Mouse (Mus musculus) olfactory bulb, adult 2 months (tissue): ENCODE results near the gene Cdh13. TPM values are rescaled to one million over a fixed set of nuclear protein-coding genes. Genes with fewer than 3 reads are reported as not detected.

ENCODE experiments used
- H3K27ac ChIP-seq: fragments of 200-500 bp; 2 replicates; pipeline ENCODE4 v1.5.1; 2012; ENCODE audit warnings: low read depth, low read length; ENCODE audit not compliant: insufficient read depth
- H3K4me1 ChIP-seq: fragments of 200-500 bp; 2 replicates; pipeline ENCODE4 v1.6.1; 2012; ENCODE audit warnings: low read length; ENCODE audit not compliant: control insufficient read depth, insufficient read depth
- H3K4me3 ChIP-seq: fragments of 200-500 bp; 2 replicates; pipeline ENCODE4 v1.5.1; 2012; ENCODE audit warnings: mild to moderate bottlenecking, low read depth, low read length, moderate library complexity; ENCODE audit not compliant: insufficient read depth
- CTCF ChIP-seq: fragments of 200-500 bp; IDR thresholded peaks from 2 replicates; pipeline ENCODE4 v1.5.1; 2012; ENCODE audit warnings: low read depth, mild to moderate bottlenecking, low read length, moderate library complexity; ENCODE audit not compliant: insufficient read depth
- POLR2A ChIP-seq: fragments of 200-500 bp; IDR thresholded peaks from 2 replicates; pipeline ENCODE4 v1.6.1; 2012; ENCODE audit warnings: mild to moderate bottlenecking, low read depth, low read length, moderate library complexity; ENCODE audit not compliant: insufficient read depth
- WGBS: fragments of 180-500 bp; shearing (Covaris S2); methylation state at CpG from one replicate; pipeline ENCODE4 v1.1.7; 2018; 5-methylcytosine and 5-hydroxymethylcytosine counted together
- polyA plus RNA-seq: library from polyadenylated mRNA; stranded (reverse); fragments of >200 nt; gene quantifications from 2 replicates; pipeline ENCODE4 v1.2.4, GENCODE M21; 2012; ENCODE audit warnings: low replicate concordance; ENCODE audit not compliant: missing spikeins, insufficient read depth, insufficient read length

Gene Cdh13
- polyA plus RNA-seq, 1 experiment: not detected

DNA sequence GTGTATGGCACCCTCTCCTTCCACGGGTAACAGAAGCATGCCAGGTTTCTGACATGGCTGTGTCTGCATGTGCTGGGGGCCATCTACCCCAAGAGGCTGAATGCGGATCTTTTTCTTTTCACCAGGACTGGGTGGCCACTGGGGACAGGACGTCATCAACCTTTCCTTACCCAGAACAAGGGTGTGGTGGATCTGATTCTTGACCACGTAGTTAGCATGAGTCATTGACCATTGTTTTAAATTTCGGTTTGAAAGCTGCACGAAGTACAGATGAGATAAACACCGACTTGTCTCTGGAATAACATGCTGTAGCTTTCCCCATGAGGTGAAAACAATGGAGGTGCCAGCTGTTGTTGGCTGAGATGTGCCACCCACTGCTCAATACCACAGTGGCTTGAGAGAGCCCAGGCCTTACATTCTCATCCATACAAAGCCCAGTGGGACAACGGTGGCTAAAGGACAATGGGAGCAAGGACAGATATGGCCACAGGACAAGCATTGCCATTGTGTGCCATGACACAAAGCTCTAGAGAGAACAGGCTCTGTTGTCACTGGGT lies 161.2 kb downstream of the Cdh13 start:
- H3K4me1 ChIP-seq: peaks cover 6% of the 10 kb centered on the region
- WGBS: 43% methylated on average over 8 of the region's 8 CpGs
- TF ChIP-seq POLR2A (no peak), CTCF (no peak)

DNA sequence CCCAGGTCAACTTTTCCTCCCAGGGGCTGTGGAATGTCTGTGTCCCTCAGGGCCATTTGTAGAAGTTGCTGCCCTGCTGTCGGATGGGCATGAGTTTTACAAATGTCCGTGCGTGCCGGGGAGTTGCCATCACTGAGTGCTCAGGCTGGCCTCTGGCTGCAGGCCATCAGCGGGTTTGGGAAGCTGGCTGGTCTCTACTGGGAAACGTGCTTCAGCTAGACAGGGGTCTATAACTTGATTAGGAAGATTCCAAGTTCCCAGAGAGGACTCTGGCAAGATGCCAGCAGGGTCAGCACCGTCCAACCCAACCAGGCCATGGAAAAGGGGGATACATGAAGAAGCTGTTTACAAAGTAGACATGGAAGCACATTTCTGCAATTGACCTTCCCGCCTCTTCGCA lies 163.0 kb downstream of the Cdh13 start:
- peaks cover 6% of the 10 kb centered on the region for H3K4me1 ChIP-seq
- H3K27ac ChIP-seq: no peak overlapping the region
- H3K4me3 ChIP-seq: no peak overlapping the region
- TF ChIP-seq CTCF: no peak
- TF ChIP-seq POLR2A: no peak
- 75% methylated on average over 9 of the region's 9 CpGs for WGBS

More for the DNA sequence above, 161.2 kb downstream of the Cdh13 start:
- no peak overlapping the region for H3K27ac ChIP-seq
- H3K4me3 ChIP-seq: no peak overlapping the region

DNA sequence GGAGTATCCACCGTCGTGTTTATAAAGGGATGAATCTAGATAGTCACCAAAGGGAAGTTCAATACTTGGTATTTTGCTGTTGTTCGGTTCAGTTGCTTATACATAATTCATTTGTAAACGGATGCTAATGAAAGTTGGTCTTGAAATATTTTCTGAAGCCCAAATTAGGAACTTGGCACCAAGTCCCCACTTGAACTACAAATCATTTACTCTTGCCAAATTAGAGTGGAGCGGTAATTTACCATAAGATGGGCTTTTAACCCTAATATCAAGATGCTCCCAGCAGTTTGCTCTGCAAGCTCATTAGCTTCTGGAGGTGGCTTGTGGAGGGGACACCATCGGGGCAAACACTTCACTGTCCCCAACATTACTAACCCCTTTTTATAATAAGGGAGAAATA lies 164.5 kb downstream of the Cdh13 start:
- Histone ChIP-seq H3K27ac (no peak overlapping the region), H3K4me1 (peaks cover 4% of the 10 kb centered on the region), H3K4me3 (no peak overlapping the region)
- 71% methylated on average over 6 of the region's 6 CpGs for WGBS
- no peak for TF ChIP-seq CTCF
- TF ChIP-seq POLR2A: no peak

DNA sequence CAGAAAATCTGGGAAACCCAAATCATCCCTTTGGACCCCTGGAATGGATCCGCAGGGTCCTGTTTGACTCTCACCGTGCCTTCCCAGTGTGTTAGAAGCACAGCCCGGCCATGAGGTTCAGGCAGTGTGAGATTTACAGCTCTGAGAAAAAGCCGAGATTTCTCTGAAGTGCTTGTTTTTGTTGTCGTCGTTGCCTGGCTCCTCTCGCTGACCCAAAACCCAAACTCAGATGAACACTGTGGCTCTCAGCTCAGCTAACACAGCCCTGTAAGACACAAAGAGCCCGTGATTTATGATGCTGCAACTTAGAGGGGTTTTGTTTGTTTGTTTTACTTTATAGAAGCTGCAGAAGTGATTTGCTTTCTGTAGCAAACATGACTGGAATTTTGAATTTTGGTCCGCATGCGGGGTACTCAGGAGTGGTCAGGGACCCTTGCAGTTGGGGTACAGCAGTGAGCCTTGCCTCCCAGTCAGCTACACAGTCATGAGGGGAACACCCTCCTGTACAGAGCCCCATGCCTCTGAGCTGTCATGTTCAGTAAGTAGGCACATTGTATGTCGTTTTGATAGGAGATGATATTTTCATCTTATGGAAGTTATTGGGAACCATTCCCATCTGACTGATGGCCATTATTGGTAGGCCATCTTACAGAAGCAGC lies 169.0 kb downstream of the Cdh13 start:
- WGBS: 72% methylated on average over 11 of the region's 11 CpGs

GRCm38 (mm10) chr8:118455245-118455644 lies 171.7 kb downstream of the Cdh13 start:
- no peak overlapping the region for H3K27ac ChIP-seq
- H3K4me3 ChIP-seq: no peak overlapping the region
- 77% methylated on average over 3 of the region's 3 CpGs for WGBS
- no peak for TF ChIP-seq CTCF
- TF ChIP-seq POLR2A: no peak
- H3K4me1 ChIP-seq: no peaks in the 10 kb centered on the region

More for the DNA sequence above, 169.0 kb downstream of the Cdh13 start:
- no peaks in the 10 kb centered on the region for H3K4me1 ChIP-seq
- H3K27ac ChIP-seq: no peak overlapping the region
- no peak overlapping the region for H3K4me3 ChIP-seq
- TF ChIP-seq POLR2A (no peak), CTCF (no peak)

DNA sequence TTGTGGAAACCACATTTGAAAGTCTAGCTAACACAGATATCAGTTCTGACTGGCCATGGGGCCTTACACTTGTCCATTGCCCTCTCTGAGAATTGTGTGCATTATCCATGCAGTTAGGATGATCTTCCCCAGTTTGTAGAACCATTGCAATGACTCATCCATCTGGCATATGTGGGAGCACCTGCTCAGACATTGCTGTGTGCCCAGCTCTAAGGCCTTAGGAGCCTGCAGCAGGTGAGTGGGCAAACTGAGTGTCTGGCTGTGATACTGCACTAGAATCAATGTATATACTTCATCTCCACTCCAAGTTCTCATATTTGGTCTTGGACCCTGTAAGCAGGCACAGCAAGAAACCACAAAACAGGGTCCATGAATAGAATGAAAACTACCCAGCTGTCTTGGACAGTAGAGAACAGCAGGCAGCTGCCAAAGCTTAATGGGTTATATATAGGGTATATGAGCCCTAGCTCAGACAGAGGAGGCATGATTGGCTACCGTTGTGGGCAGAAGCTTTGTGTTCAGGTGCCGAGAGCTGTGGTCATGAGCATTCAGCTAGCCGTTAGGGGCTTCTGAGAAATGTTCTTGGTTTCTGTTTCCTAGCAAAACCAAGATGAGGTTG lies 181.9 kb downstream of the Cdh13 start:
- peaks cover 4% of the 10 kb centered on the region for H3K4me1 ChIP-seq
- no peak overlapping the region for H3K4me3 ChIP-seq
- H3K27ac ChIP-seq: no peak overlapping the region
- TF ChIP-seq CTCF: no peak
- TF ChIP-seq POLR2A: no peak
- WGBS: 90% methylated on average over 3 of the region's 3 CpGs

GRCm38 (mm10) chr8:118477587-118477986 lies 194.1 kb downstream of the Cdh13 start:
- Histone ChIP-seq H3K4me1 (peaks cover 5% of the 10 kb centered on the region; the same call in 1 of the 2 replicates), H3K27ac (no peak overlapping the region), H3K4me3 (no peak overlapping the region)
- TF ChIP-seq CTCF (no peak), POLR2A (no peak)
- 77% methylated on average over 9 of the region's 9 CpGs for WGBS

DNA sequence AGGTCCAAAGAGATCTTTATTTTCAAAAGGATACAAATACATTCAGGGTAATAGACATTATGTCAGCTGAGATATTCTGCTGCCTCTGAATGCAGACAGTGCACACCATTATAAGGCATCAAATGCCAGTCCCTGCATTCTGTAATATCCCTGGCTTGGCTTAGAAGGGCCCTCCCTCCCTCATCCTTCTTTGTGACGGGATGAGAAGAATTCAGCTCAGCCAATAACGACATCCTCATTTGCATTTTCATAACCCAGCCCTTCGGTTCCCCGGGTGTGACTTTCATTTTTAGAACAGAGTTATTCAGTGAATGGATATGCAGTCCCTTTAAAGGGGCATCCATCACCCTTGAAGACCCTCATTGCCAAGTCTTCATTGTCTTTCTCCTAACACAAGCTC lies 205.2 kb downstream of the Cdh13 start:
- no peaks in the 10 kb centered on the region for H3K4me1 ChIP-seq
- 31% methylated on average over 4 of the region's 4 CpGs for WGBS
- H3K27ac ChIP-seq: no peak overlapping the region
- TF ChIP-seq CTCF: no peak
- no peak for TF ChIP-seq POLR2A
- no peak overlapping the region for H3K4me3 ChIP-seq

DNA sequence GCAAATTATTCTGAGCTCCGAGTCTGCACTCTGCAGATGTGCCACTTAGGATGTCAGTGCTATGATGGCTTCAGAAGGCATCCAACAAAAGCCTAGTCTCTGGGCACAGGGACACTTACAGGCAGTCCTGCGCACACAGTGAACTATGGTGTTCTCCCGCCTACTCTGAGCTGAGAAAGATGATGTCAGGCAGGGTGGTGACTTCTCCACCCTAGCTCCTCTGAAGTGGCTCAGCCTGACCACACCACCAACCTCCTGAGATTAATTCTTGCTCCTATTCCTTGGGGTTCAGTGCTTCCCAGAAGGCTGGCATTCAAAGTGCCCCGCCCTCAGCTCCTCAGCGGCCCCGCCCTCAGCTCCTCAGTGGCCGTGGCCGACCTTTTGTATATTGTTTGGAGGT lies 219.0 kb downstream of the Cdh13 start:
- no peak for TF ChIP-seq POLR2A
- TF ChIP-seq CTCF: no peak
- WGBS: 69% methylated on average over 8 of the region's 8 CpGs
- Histone ChIP-seq H3K4me1 (no peaks in the 10 kb centered on the region), H3K4me3 (no peak overlapping the region), H3K27ac (no peak overlapping the region)
